In genomic region chr1:21554630-21555029, GRCm38 (mm10) we compare ENCODE assay signal across 10 mouse cellular contexts.
"Had no signal": no experiment of that assay in that cellular context is flagged by ENCODE, and none has a peak within 500 bp of the region (broad histone marks: within the 10 kb centered on the region; RNA-seq: fewer than 3 reads in every experiment).

No protein-coding gene starts in this region.

- H3K9me3 ChIP-seq: limb, embryonic 15.5 days; liver, embryonic 13.5 days; lung, embryonic 15.5 days; midbrain, embryonic 15.5 days; neural tube, embryonic 12.5 days had no signal

- H3K36me3 ChIP-seq: limb, embryonic 15.5 days; liver, embryonic 13.5 days; lung, embryonic 15.5 days; midbrain, embryonic 15.5 days; neural tube, embryonic 12.5 days had no signal

- H3K4me1 ChIP-seq: limb, embryonic 15.5 days; liver, embryonic 13.5 days; lung, embryonic 15.5 days; midbrain, embryonic 15.5 days; neural tube, embryonic 12.5 days had no signal

- ATAC-seq: liver, postnatal 0 days; midbrain, embryonic 15.5 days had no signal

- H3K9ac ChIP-seq: limb, embryonic 15.5 days; liver, embryonic 13.5 days; liver, postnatal 0 days; lung, embryonic 15.5 days; midbrain, embryonic 15.5 days; neural tube, embryonic 12.5 days had no signal

- H3K27ac ChIP-seq: limb, embryonic 15.5 days; liver, embryonic 13.5 days; lung, embryonic 15.5 days; midbrain, embryonic 15.5 days; neural tube, embryonic 12.5 days had no signal

- H3K4me3 ChIP-seq: limb, embryonic 15.5 days; liver, embryonic 13.5 days; lung, embryonic 15.5 days; midbrain, embryonic 15.5 days; neural tube, embryonic 12.5 days had no signal

- H3K27me3 ChIP-seq: limb, embryonic 15.5 days; liver, embryonic 13.5 days; lung, embryonic 15.5 days; midbrain, embryonic 15.5 days; neural tube, embryonic 12.5 days had no signal

- DNase-seq: kidney, postnatal 10 days; liver, embryonic 13.5 days; liver, postnatal 0 days; thymus, adult 18-20 months; thymus, postnatal 25 days had no signal

- H3K4me2 ChIP-seq: limb, embryonic 15.5 days; liver, embryonic 13.5 days; lung, embryonic 15.5 days; midbrain, embryonic 11.5 days; midbrain, embryonic 15.5 days; neural tube, embryonic 12.5 days had no signal
